Mouse (Mus musculus): ENCODE results near the gene Troap. TPM values are rescaled to one million over a fixed set of nuclear protein-coding genes. Genes with fewer than 3 reads are reported as not detected.

Gene Troap
- total RNA-seq, 1 experiment from 2014 or later, result 18.6 TPM

DNA sequence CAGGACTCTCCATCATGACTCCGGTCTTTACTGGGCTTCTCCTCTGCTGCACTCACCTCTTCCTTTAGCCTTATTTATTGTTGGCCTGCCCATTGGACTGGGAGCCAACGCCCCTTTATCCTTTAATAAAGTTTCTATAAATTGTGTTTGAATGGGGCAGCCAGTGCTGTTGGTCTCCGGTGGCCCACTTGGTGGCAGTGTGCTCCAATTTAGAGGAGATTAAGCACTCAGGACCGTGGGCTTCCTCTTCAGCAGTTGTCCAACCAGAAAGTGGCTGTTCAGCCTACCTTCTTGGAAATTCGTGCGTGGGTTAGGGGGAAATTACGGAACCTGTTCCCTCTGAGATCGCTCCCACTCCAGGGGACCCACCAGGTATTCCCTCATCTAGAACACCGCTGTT, 8.9 kb downstream of the Troap start:
- peak; percentile 57 for ATAC-seq (replicated peaks; ENCODE audit: low read depth, poor library complexity, severe bottlenecking)

DNA sequence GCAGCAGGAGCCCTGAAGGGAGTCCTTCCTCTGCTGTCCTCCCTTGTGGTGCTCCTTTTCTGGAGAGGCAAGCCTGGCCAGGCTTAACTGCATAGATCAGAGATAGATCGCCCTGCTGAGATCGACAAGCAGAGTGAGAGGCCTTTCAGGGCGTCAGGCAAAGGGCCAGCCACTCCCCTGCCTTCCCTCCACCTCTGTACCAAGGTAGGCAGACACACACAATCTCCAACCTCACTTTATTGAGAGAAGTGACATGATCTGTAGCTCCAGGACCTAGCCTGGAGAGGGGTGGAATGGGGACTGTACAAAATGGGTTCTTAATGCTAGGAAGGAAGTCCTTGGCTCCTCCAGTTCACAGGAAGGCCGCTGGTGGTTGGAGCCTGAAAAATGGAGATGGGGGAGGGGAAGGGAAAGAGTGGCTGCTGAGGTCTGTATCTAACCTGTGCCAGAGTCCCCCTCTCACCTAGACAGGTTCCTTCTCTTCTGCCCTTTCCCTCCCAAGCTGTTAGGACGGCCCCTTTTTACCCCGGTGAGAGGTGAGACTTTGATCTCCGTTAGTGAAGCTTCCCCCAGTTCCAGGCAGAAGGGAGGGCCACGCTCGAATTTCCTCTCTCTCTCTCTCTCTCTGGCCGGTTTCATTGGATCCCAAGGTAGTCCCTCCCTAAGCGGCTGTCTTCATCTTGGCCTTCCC, 9.6 kb downstream of the Troap start:
- no peak for ATAC-seq (replicated peaks; ENCODE audit: low read depth, poor library complexity, severe bottlenecking)

DNA sequence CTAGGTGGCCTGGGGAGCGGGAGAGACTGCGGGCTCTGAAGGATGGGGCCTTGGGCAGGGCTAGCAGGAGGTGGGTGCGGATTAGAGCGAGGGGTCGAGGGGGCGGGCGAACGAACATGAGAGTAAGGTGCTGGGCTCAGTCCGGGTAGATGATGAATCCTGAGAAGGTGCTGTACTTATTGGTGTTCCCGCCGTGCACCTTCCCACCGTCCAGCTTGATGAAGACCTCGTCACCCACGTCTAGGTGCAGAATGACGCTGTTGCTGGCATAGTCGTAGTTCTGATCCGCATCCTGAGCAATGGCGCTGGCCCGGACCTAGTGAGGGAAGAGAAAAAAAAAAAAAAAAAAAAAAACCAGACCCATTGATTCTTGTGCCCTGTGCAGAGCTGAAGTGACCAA, 10.2 kb downstream of the Troap start:
- no peak for ATAC-seq (replicated peaks; ENCODE audit: low read depth, poor library complexity, severe bottlenecking)

DNA sequence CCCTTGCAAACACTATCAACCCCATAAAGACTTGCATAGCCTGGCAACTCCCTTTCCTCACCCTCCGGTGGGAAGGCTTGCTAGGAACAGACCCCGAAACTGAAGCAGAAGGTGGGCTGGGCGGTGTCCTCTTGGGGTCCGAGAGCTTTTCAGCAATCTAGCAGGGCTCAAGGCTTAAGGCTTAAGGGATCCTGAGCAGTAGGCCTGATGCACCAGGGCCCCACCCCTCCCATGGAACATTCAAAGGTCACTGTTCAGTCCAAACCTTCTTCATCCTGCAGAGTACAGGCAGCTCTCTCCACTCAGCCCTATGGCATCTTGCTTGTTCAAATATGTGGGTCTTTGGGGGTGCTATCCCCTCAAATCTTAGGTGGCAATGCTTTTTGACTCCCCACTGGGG, 11.6 kb downstream of the Troap start:
- no peak for ATAC-seq (replicated peaks; ENCODE audit: low read depth, poor library complexity, severe bottlenecking)

DNA sequence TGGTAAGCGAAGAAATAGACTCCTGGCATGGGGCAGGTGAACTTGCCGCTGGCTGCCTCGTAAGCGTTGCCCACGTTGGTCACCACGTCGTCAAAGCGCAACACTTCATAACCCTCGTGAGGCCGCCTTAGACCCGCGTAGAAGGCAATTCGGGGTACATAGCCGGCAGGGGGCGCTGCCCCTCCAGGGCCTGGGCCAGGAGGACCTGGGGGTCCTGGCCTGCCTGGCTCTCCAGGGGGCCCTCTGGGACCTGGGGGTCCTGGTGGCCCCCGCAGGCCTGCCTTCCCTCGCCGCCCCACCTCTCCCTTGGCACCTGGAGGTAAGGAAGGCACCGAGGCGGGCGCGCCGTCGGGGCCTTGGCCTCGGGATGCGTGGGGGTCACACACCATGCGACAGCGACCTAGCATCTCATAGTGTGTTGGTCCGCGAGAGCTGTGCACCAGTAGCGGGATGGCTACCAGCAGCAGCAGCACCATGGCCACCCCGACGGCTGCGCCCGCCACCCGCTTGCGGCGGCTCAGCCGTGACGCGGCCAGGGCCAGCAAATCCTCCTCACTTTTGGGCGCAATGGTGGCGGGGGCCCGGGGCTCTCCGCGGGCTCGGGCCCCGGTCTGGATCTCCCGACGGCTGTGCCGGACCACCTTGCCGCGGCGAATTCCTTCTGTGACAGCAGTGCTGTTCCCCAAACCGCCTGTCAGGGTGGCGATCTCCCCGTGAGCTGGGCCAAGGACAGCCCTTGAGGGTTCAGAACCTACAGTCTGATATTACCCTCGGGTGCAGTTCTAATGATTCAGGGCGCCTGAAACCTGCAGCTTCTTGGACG, 13.1 kb downstream of the Troap start, which contains the start of gene C1ql4:
Gene C1ql4, minus strand, starts transcription at position 565 of the 823 bp plus-strand sequence.
- no peak; the same call in 1 of the 2 replicates for ATAC-seq (replicated peaks; ENCODE audit: low read depth, poor library complexity, severe bottlenecking)

DNA sequence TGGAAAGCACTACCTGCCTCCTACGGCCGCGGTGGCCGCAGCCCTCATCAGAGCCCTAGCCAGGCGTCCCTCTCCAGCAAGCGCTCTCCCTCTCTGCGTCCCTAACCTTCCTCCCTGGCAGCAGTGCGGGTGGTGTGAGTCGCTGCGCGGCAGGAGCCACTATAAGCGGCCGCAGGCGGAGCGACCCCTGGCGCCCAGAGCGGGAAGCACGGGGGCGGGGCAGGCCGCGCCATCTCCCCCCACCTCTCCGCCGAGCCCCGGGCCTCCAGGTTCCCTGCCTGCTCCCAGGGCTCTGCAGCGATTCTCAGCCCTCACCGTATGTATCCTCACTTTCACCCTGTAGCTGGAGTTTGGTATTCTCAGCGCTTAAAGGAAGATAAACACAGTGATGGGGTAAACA, 13.9 kb downstream of the Troap start:
- ATAC-seq (replicated peaks; ENCODE audit: low read depth, poor library complexity, severe bottlenecking), result peak; percentile 87

DNA sequence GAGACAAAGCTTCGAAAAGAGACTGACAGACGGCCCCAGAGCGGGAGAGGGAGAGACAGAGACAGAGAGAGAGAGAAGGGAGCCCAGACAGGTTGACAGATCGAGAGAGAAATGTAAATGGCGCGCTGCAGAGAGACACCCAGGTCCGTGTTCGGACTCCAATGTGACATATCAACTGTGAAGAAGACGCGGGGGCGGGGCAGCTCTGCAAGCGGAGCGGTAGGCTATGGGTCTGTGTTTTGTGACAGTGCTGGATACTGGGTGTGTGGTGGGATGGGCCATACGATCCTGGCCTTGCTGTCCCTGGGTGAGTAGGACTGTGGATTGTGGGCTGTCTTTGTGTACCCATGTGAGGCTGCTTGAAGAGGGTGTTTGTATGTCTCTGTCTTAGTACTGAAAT, 14.7 kb downstream of the Troap start:
- ATAC-seq (replicated peaks; ENCODE audit: low read depth, poor library complexity, severe bottlenecking), result no peak

DNA sequence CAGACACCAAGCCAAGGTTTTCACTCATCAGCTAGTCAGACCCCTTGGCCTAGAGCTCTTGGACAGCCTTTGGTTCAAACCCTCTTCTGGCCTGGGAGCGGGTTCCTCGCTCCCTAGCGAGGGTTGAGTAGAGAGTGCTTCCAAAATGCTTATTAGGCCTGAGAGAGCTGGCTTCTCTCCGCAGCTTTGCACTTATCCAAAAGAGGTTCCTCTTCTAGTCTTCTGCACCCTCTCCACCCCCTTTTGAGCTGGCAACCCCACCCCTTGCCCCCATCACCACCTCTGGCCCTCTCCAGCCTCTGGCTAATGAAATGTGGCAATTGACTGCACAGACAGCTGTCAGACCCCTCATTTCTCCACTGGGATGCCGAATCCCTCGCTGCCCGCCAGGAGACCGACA, 18.5 kb downstream of the Troap start, which contains the start of gene Dnajc22:
Gene Dnajc22, plus strand, starts transcription at position 301 of the 400 bp plus-strand sequence.
- ATAC-seq (replicated peaks; ENCODE audit: low read depth, poor library complexity, severe bottlenecking), result no peak

DNA sequence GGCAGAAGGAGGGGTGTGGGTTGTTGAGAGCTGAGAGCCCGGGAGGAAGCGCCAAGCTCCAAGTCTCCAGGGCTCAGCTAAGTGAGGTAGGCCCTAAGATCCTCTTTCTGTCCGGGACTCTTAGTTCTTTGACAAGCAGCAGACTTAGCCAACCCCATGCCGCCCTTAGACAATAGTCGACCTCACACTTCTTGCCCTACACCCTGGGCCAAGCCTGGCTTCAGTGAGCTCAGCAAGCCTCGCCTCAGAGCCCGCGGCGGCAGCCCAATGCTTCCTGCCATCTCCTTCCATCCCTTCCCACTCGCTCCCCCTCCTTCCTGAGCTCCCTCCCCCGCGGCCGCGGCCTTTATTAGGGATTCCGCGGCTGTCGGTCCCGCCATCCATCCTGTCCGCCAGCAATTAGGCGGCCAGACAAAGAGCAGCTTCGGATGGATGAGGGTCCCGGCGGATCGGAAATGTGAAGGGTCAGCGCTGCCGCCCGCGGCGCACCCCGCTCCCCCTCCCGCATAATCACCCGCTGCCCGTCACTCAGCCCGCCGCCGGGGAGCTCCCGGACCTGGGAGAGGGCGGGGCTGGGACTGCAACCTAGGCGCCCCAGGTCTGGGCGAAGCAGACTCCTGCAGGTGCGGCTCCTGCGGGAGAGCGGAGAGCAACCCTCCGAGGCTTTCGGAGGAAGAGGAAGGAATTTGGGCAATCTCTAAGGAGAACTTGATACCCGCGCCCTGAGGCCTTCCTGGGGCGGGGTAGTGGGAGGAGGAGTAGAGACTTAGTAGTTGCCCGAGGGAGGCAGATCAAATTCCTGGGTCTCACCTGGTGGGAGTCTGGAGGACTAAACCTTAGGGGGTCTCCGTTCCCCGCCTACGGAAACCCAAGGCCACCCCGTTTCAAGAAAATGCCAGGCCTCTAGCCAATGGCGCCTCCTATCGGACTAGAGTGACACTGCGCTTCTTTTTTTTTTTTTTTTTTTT, 19.2 kb downstream of the Troap start:
- ATAC-seq (replicated peaks; ENCODE audit: low read depth, poor library complexity, severe bottlenecking), result peak; percentile 67

DNA sequence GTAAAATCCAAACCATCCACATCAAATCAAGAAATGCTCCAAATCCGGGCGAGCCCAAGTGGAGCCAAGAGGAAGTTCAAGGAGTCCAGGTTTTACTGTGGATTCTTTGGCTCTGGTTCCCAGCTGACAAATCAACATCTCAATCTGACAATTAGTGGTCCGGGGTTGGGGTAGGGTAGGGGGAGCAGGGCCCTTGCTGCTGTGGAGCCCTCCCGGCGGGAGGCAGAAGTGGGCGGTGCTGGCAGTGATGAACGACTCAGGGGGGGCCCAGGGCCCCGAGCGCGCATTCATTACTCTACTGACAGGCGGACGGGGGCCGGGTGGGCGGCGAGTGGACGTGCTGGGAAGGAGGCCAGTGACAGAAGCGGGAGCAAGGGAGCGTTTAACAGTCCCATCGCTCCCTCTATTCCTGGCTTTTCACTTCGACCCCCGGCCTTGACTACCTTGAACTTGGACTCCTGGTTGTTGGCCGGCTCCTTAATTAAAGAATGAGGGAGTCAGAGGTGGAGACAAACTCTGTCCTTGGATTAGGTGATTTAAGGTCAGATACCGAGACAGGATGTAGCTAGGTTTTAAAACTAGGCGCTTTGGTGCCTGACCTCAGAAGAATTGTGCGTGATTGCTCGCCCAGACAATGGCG, 20.4 kb downstream of the Troap start:
- ATAC-seq (replicated peaks; ENCODE audit: low read depth, poor library complexity, severe bottlenecking), result no peak

DNA sequence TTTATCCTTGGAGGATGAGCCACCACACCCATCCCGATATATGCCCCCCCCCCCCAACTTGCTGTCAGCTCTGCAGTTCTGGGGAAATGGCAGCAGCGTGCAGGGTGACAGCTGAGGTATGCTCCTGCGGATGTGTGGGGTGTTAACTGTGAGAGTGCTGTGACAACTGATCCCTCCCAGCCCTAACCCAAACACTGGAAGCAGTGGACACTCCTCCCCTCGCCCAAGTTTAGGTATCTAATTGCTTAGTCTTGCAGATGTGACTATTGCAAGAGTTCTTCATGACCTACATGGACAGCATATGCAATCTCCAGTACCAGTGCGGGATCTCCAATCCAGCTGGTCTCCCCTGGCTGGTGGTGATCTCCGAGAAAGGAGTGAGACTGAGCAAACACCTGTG, 21.0 kb downstream of the Troap start:
- ATAC-seq (replicated peaks; ENCODE audit: low read depth, poor library complexity, severe bottlenecking), result no peak

DNA sequence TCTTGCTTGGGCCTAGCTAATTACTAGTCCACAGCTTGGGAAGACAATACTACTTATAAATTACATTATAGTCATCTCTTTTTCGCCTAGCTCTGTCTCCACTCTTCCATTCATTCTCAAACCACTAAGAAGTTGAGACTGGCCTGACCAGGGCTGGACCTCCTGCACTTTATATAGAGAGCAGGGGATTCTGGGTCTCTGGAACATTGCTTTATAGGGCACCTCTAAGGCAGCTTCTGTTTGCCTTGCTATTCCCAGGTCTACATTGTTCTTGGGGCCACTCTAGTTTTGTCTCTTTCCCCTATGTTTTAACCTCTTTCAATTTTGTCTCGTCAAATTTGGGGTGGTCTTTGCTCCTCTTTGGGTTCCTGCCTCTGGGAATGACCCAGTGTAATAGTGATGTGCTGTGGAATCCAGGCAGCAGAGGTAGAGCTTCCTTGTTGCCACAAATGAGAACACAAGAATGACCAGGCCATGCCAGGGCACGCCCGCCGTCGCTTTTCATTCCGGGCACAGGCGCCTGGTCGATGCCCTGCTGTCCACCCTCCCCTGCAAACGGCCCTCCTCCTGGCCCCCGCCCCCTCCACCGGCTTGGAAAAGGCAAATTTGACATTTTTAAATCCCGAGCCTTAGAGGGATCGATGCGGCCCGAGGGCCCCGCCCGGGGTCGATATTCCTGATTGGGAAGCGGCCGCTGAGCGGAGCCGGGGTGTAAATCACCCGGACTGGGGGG, 21.9 kb downstream of the Troap start:
- ATAC-seq (replicated peaks; ENCODE audit: low read depth, poor library complexity, severe bottlenecking), result no peak

DNA sequence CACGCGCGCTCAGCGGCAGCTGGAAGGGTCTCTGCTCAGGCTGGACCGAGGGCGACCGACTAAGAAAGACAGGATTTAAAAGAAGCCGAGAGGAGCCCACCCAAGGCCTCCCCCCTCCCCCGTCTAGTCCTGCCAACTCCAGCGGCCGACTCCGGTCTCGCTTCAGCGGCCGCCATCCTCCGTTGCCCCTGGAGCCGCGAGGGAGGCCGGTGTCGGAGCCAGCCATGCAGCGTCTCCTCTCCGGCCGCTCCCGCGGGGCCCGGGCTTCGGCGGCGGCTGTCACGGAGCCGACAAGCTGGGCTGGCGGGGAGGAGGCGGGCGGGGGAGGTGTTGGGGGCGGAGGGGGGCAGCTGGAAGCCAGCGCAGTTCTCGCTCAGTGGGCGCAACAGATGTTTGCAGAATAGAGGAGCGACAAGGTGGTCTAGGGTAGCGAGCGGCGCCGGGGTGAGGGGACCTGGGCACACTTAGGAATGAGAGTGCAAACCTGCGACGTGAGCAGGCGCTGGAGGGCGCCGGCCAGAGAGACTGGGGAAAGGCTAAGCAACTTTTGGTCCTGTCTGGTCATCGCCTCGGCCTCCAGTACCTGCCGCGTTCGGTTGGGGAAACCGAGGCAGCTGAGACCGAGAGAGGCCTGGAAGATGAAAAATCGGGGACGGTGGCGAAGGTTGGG, 22.6 kb downstream of the Troap start:
- no peak for ATAC-seq (replicated peaks; ENCODE audit: low read depth, poor library complexity, severe bottlenecking)

DNA sequence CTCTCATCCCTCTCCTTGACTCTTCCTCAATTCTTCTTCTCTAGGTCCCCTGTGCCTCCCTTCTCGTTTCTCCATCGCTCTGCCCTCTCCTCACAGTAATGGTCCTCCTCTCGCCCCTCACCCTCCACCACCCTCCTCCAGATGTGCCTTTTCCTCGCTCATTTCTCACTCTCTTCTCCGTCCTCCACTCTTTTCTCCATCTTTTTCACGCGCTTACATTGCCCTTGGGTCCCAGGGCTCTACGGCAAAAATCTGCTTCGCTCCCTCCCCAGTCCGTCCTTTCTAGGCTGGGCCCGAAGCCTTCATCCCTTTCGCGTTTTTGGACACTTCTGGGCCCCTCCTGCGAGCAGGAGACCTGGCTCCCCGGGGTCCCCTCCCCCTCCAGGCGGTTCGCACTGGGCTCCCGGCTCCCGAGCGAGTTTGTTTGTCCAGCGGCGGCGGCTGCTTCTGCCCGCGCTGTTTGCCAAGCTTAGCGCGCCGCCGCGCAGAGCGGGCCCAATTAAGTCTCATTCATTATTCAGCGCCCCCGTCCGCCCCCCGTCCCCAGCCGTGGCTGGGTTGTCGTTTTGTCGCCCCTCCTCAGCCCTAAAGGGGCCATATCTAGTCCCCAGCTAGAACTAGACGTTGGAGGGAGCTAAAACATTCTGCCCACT, 23.6 kb downstream of the Troap start:
- ATAC-seq (replicated peaks; ENCODE audit: low read depth, poor library complexity, severe bottlenecking), result no peak

DNA sequence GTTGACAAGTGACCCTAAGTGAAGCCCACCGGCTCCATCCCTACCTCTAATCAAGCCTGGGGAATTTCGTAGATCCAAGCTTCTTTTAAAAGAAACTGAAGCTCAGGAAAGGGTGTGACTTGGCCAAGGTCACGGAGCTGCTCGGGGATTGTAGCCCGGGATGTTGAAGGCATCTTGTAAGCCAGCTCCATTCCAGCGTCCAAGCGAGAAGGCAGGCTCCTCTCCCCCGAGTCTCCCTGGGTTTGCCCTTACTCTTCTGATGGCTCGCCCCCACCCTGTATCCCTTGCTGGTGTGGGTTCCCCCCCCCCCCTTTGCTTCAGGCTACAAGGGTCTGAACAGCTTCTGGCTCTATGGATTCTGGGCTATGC, 24.1 kb downstream of the Troap start:
- ATAC-seq (replicated peaks; ENCODE audit: low read depth, poor library complexity, severe bottlenecking), result no peak

DNA sequence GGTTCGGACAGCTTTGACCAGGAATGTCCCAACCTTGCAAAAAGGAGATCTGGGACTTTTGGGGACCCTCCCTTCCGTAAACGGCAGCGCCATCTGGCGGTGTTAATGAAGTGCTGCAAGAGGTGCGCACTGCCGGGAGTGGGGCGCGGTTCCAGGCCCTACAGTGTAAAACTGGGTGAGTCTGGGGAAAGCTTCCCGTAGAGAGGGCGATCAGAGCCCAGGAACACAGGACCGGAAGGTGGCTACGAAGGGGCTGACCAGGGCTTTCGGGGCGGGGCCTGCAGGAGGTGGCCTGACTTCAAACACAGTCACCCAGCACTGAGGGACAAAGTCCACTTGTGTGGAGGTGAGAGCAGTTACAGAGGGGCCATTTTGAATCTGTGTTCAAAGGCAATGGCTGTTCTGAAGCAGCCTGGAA, 24.8 kb downstream of the Troap start:
- peak; percentile 71 for ATAC-seq (replicated peaks; ENCODE audit: low read depth, poor library complexity, severe bottlenecking)

DNA sequence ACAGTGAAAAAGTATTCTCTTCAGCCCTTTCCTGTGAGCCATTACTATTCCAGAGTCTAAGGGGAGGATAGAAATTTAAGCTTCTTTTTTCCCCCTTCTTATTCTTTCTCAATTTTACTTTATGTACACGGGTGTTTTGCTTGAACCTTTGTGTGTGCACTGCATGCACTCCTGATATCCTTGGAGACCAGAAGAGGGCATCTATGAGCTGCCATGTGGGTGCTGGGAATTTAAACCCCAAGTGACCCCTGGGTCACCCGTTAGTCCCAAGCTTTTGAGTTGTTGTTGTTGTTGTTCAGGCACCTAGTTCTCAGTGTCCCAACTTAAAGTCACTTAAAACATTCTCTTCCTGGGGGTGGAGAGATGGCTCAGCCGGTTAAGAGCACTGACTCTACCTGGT, 25.6 kb downstream of the Troap start:
- ATAC-seq (replicated peaks; ENCODE audit: low read depth, poor library complexity, severe bottlenecking), result no peak

DNA sequence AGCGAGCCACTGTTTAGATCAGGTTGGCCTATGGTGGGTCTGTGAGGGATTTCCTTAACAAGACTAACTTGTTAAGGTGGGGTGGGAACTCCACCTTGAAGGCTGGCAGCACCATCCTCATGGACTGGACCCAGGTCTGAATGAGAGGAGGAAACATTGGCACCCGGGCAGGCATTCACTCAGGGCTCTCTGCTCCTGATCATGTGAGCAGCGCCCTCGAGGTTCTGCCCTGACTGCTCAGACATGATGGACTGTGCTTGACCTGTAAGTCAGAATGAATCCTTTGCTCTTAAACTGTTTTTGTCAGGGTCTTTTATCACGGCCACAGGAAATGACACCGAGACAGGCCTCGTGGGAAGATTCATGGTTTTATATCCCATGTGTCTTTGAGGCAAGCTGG, 30.9 kb downstream of the Troap start:
- no peak for ATAC-seq (replicated peaks; ENCODE audit: low read depth, poor library complexity, severe bottlenecking)

Data from common myeloid progenitor, adult 5-6 weeks (primary cell).